Mouse (Mus musculus) lung, postnatal 0 days (tissue): ENCODE measurements around the gene Rnf123. TPM values are rescaled to one million over a fixed set of nuclear protein-coding genes. Genes with fewer than 3 reads are reported as not detected.

Source experiments
- ATAC-seq: fragments of 200-750 bp; cut with Nextera tagmentation; 2 replicates; pipeline ENCODE4 v1.8.0; 2017; ENCODE audit warnings: moderate library complexity
- DNase-seq: peaks from one replicate; pipeline ENCODE4 v3.0.0-alpha.2; 2016; ENCODE audit warnings: low spot score
- H3K27ac ChIP-seq: fragments of 300-500 bp; sonication (generic); 2 replicates; pipeline ENCODE4 v1.5.1; 2014; ENCODE audit warnings: antibody characterized with exemption, mild to moderate bottlenecking, low read length, mixed read lengths
- H3K27me3 ChIP-seq: fragments of 300-500 bp; sonication (generic); replicated peaks from 2 replicates; pipeline ENCODE4 v1.6.1; 2014; ENCODE audit warnings: low read length, mixed read lengths; ENCODE audit not compliant: insufficient read depth
- H3K36me3 ChIP-seq: fragments of 300-500 bp; sonication (generic); 2 replicates; pipeline ENCODE4 v1.6.1; 2014; ENCODE audit warnings: low read length, mixed read lengths; ENCODE audit not compliant: insufficient read depth
- H3K4me1 ChIP-seq: fragments of 300-500 bp; sonication (generic); 2 replicates; pipeline ENCODE4 v1.6.1; 2014; ENCODE audit warnings: antibody characterized with exemption, low read depth, low read length, mixed read lengths; ENCODE audit not compliant: insufficient read depth
- H3K4me2 ChIP-seq: fragments of 300-500 bp; sonication (generic); replicated peaks from 2 replicates; pipeline ENCODE4 v1.6.1; 2014; ENCODE audit warnings: low read depth, mild to moderate bottlenecking, low read length, moderate library complexity, mixed read lengths
- H3K4me3 ChIP-seq: fragments of 300-500 bp; sonication (generic); 2 replicates; pipeline ENCODE4 v1.5.1; 2014; ENCODE audit warnings: low read depth, low read length
- H3K9ac ChIP-seq: fragments of 300-500 bp; sonication (generic); replicated peaks from 2 replicates; pipeline ENCODE4 v1.6.1; 2014; ENCODE audit warnings: low read depth, mild to moderate bottlenecking
- H3K9me3 ChIP-seq: fragments of 300-500 bp; sonication (generic); 2 replicates; pipeline ENCODE4 v1.6.1; 2016; ENCODE audit warnings: low read length, mixed read lengths
- CTCF ChIP-seq: IDR thresholded peaks from 2 replicates; pipeline ENCODE4 v1.5.1; 2016; ENCODE audit warnings: antibody characterized with exemption, mild to moderate bottlenecking
- EP300 ChIP-seq: IDR thresholded peaks from 2 replicates; pipeline ENCODE4 v1.6.1; 2016; ENCODE audit warnings: antibody characterized with exemption, mild to moderate bottlenecking, control low read depth
- WGBS: fragments of 180-500 bp; shearing (Covaris S2); extraction: QIAGEN DNeasy Blood & Tissue Kit; methylation state at CpG from one replicate; pipeline ENCODE4 v1.1.7; 2014; 5-methylcytosine and 5-hydroxymethylcytosine counted together
- polyA plus RNA-seq: library from polyadenylated mRNA; unstranded; fragments of >200 nt; fragmentation: Nextera tagmentation; extraction: Ambion mirVana; gene quantifications from 2 replicates; pipeline ENCODE4 v1.2.1, GENCODE M21; 2015

The Rnf123 gene
- polyA plus RNA-seq, 1 experiment from 2014 or later = 19.7 TPM

- H3K36me3 ChIP-seq = peaks cover 28% of the 10 kb centered on the region; the same call in 1 of the 2 replicates
- no peaks in the 10 kb centered on the region for H3K9me3 ChIP-seq
- 3% methylated on average over 19 of the region's 19 CpGs for WGBS
- H3K27ac ChIP-seq = no peak overlapping the region
- ATAC-seq = no peak
- no peak for DNase-seq
- no peak for TF ChIP-seq EP300
- no peak for TF ChIP-seq CTCF
- H3K4me2 ChIP-seq = peak overlapping the region; percentile 36
- peak overlapping the region; percentile 19; the same call in 1 of the 2 replicates for H3K9ac ChIP-seq
- no peak overlapping the region for H3K4me3 ChIP-seq
- H3K4me1 ChIP-seq = peaks cover 15% of the 10 kb centered on the region
- H3K27me3 ChIP-seq = peaks cover 5% of the 10 kb centered on the region; the same call in 1 of the 2 replicates
These were observed 597 bp downstream of the Rnf123 start for GRCm38 (mm10) chr9:108082549-108082948.

GRCm38 (mm10) chr9:108080168-108080567, 3.0 kb downstream of the Rnf123 start, which contains the start of gene Mst1:
Mst1 (plus strand) TSS chr9:108080436.
- TF ChIP-seq EP300 (no peak), CTCF (no peak)
- ATAC-seq = peak; percentile 3; the same call in 1 of the 2 replicates

GRCm38 (mm10) chr9:108073141-108073930, 9.8 kb downstream of the Rnf123 start:
- no peak for DNase-seq
- Histone ChIP-seq H3K4me3 (no peak overlapping the region), H3K9ac (no peak overlapping the region), H3K27ac (no peak overlapping the region), H3K4me2 (no peak overlapping the region), H3K9me3 (no peaks in the 10 kb centered on the region), H3K27me3 (no peaks in the 10 kb centered on the region), H3K36me3 (peaks cover 5% of the 10 kb centered on the region; the same call in 1 of the 2 replicates), H3K4me1 (peaks cover 5% of the 10 kb centered on the region; the same call in 1 of the 2 replicates)
- no peak for ATAC-seq
- no peak for TF ChIP-seq CTCF
- TF ChIP-seq EP300 = no peak
- WGBS = 67% methylated on average over 7 of the region's 7 CpGs

More at GRCm38 (mm10) chr9:108080168-108080567, 3.0 kb downstream of the Rnf123 start, which contains the start of gene Mst1:
- Histone ChIP-seq H3K4me1 (peaks cover 15% of the 10 kb centered on the region), H3K4me2 (peak within 1 kb of the TSS; percentile 89), H3K9ac (peak within 1 kb of the TSS; percentile 88), H3K9me3 (no peaks in the 10 kb centered on the region), H3K36me3 (0 out of 2 replicates have a peak, but pooled peaks cover 8% of the 10 kb centered on the region), H3K4me3 (peak within 1 kb of the TSS; percentile 65), H3K27ac (no peak within 1 kb of the TSS), H3K27me3 (peaks cover 5% of the 10 kb centered on the region; the same call in 1 of the 2 replicates)
- WGBS = 71% methylated on average over 5 of the region's 5 CpGs
- DNase-seq = no peak

- Histone ChIP-seq H3K9me3 (no peaks in the 10 kb centered on the region), H3K4me2 (no peak overlapping the region), H3K4me1 (no peaks in the 10 kb centered on the region), H3K27me3 (no peaks in the 10 kb centered on the region), H3K4me3 (no peak overlapping the region), H3K27ac (no peak overlapping the region), H3K9ac (no peak overlapping the region), H3K36me3 (peaks cover 5% of the 10 kb centered on the region; the same call in 1 of the 2 replicates)
- no peak for TF ChIP-seq EP300
- DNase-seq = no peak
- 60% methylated on average over 9 of the region's 9 CpGs for WGBS
- no peak for ATAC-seq
These were observed 10.6 kb downstream of the Rnf123 start for GRCm38 (mm10) chr9:108072481-108072924.

GRCm38 (mm10) chr9:108071801-108072200, 11.3 kb downstream of the Rnf123 start:
- no peaks in the 10 kb centered on the region for H3K9me3 ChIP-seq
- WGBS = 71% methylated on average over 4 of the region's 4 CpGs
- DNase-seq = no peak
- no peaks in the 10 kb centered on the region for H3K4me1 ChIP-seq
- no peak for TF ChIP-seq CTCF
- TF ChIP-seq EP300 = no peak
- H3K27me3 ChIP-seq = no peaks in the 10 kb centered on the region
- H3K9ac ChIP-seq = no peak overlapping the region
- no peak overlapping the region for H3K4me2 ChIP-seq
- ATAC-seq = no peak
- no peak overlapping the region for H3K4me3 ChIP-seq
- peaks cover 8% of the 10 kb centered on the region; the same call in 1 of the 2 replicates for H3K36me3 ChIP-seq
- H3K27ac ChIP-seq = no peak overlapping the region

GRCm38 (mm10) chr9:108069529-108069928, 13.6 kb downstream of the Rnf123 start:
- peaks cover 10% of the 10 kb centered on the region; the same call in 1 of the 2 replicates for H3K36me3 ChIP-seq
- no peak for DNase-seq
- no peak overlapping the region for H3K9ac ChIP-seq
- no peak overlapping the region for H3K4me2 ChIP-seq
- no peaks in the 10 kb centered on the region for H3K9me3 ChIP-seq
- no peaks in the 10 kb centered on the region for H3K27me3 ChIP-seq
- no peaks in the 10 kb centered on the region for H3K4me1 ChIP-seq
- TF ChIP-seq CTCF = no peak
- no peak for TF ChIP-seq EP300
- no peak for ATAC-seq
- H3K27ac ChIP-seq = no peak overlapping the region
- no peak overlapping the region for H3K4me3 ChIP-seq
- WGBS = 87% methylated on average over 7 of the region's 7 CpGs
